Mouse (Mus musculus): ENCODE data around the gene Slc4a1.
A peak's percentile ranks its signal among the peaks of the same experiment; 100 is the strongest.

DNA sequence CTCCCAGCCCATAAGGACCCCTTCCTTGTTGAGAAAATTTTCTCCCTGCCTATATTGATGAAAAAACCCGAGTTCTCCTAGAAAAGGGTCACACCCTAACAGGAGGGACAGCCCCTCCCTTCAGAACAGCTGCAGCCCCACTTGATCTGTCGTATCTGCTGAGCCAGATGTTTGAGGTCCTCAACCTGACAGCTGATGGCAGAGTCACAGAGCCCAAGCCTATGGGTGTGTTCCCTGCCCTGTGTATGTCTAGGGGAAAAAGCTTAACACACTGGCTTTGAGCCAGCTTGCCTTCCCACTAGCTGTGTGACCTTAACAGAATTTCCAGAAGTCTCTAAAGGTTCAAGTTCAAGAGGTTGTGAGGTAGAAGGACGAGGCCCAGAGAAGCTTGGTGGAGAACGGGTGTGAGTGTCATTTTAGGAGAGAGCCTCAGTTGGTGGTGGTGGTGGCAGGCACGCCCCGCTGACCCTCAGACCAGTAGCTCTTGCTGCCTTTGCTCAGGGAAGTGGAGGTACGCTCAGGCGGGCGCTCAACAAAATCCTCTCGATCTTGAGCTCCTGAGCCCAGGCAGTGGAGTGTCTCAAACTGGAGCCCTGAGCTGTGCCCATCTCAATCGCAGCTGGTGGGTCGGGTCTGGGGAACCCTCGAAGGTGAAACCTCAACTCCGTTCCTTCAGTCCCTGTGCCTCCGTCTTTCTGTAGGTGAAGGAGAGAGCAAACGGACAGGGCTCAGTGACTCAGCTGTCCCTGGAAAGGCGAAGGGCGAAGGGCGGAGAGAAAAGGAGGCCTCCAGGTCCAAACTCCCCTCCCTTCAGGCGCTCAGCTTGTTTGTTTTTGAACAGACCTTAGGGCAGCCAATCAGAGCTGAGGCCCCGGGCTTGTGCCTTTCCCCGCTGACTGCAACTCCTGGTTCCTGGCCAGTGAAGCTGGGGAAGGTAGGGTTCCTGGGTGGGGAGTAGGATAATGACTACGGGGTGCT lies 9.5 kb upstream of the Slc4a1 start:
- TF ChIP-seq CTCF (IDR thresholded peaks at IDR 0.05; ENCODE audit: low read depth, low read length) (no peak), POLR2A (IDR thresholded peaks at IDR 0.05; ENCODE audit: extremely low read depth, insufficient read depth, low read length) (peak; percentile 48; the same call in 1 of the 2 replicates)

All from liver, adult 2 months (tissue).